Mouse (Mus musculus) embryo, embryonic 11.5 days (tissue): Measurements from ENCODE around the gene Bmpr1b.

Experiments
- DNase-seq: peaks from one replicate; pipeline ENCODE4 v3.0.0-alpha.2; 2012; ENCODE audit warnings: low read depth, low spot score

The Bmpr1b gene

GRCm38 (mm10) chr3:141914588-141914987 is 254.6 kb downstream of the Bmpr1b start:
- DNase-seq, result no peak

- no peak for DNase-seq
Measured at GRCm38 (mm10) chr3:141909136-141909535, 260.1 kb downstream of the Bmpr1b start.

GRCm38 (mm10) chr3:141905903-141906623 is 263.2 kb downstream of the Bmpr1b start:
- DNase-seq, result no peak

GRCm38 (mm10) chr3:141900361-141900760 is 268.9 kb downstream of the Bmpr1b start:
- no peak for DNase-seq

GRCm38 (mm10) chr3:141899521-141899920 is 269.7 kb downstream of the Bmpr1b start:
- DNase-seq, result no peak

- DNase-seq, result no peak
Measured at GRCm38 (mm10) chr3:141897698-141898097, 271.5 kb downstream of the Bmpr1b start.

GRCm38 (mm10) chr3:141896870-141897554 is 272.2 kb downstream of the Bmpr1b start:
- DNase-seq, result no peak

- DNase-seq, result no peak
Measured at GRCm38 (mm10) chr3:141895096-141895495, 274.1 kb downstream of the Bmpr1b start.

- no peak for DNase-seq
Measured at GRCm38 (mm10) chr3:141890668-141891067, 278.6 kb downstream of the Bmpr1b start.

- peak; percentile 26 for DNase-seq
Measured at GRCm38 (mm10) chr3:141887476-141888274, 281.6 kb downstream of the Bmpr1b start.

- DNase-seq, result no peak
Measured at GRCm38 (mm10) chr3:141884190-141884589, 285.0 kb downstream of the Bmpr1b start.

- no peak for DNase-seq
Measured at GRCm38 (mm10) chr3:141882496-141882895, 286.7 kb downstream of the Bmpr1b start.

GRCm38 (mm10) chr3:141872337-141873042 is 296.7 kb downstream of the Bmpr1b start:
- peak; percentile 20 for DNase-seq

GRCm38 (mm10) chr3:141871805-141872204 is 297.4 kb downstream of the Bmpr1b start:
- DNase-seq, result no peak

- peak; percentile 46 for DNase-seq
Measured at GRCm38 (mm10) chr3:141862816-141863461, 306.3 kb downstream of the Bmpr1b start.

GRCm38 (mm10) chr3:141857123-141857522 is 312.1 kb downstream of the Bmpr1b start:
- DNase-seq, result no peak

GRCm38 (mm10) chr3:141854339-141854738 is 314.9 kb downstream of the Bmpr1b start:
- no peak for DNase-seq

GRCm38 (mm10) chr3:141850141-141850540 is 319.1 kb downstream of the Bmpr1b start:
- DNase-seq, result no peak

- no peak for DNase-seq
Measured at GRCm38 (mm10) chr3:141849206-141849605, 320.0 kb downstream of the Bmpr1b start.

GRCm38 (mm10) chr3:141838864-141839263 is 330.4 kb downstream of the Bmpr1b start:
- DNase-seq, result no peak

- no peak for DNase-seq
Measured at GRCm38 (mm10) chr3:141831135-141831534, 338.1 kb downstream of the Bmpr1b start.
